8 mouse cellular contexts compared by ENCODE assay signal in genomic region chr11:68408127-68408526, GRCm38 (mm10). TPM values are rescaled to one million over a fixed set of nuclear protein-coding genes. Genes with fewer than 3 reads are reported as not detected.
A peak's percentile ranks its signal among the peaks of the same experiment; 100 is the strongest.
DNase-seq lines count a peak whose midpoint lies in the region; ATAC-seq and TF ChIP-seq lines count a peak whose summit lies in the region.

No protein-coding gene starts in this region.

- H3K4me1 ChIP-seq in forebrain, postnatal 0 days (ENCODE audit: insufficient read depth) = no peaks in the 10 kb centered on the region
- H3K4me1 ChIP-seq in limb, embryonic 11.5 days (ENCODE audit: control insufficient read depth, insufficient read depth, low read length) = no peaks in the 10 kb centered on the region
- H3K4me1 ChIP-seq in neural tube, embryonic 12.5 days = no peaks in the 10 kb centered on the region

- H3K27ac ChIP-seq in forebrain, postnatal 0 days (ENCODE audit: low read depth, low read length) = no peak overlapping the region
- H3K27ac ChIP-seq in limb, embryonic 11.5 days (replicated peaks; ENCODE audit: low read depth, low read length) = no peak overlapping the region
- H3K27ac ChIP-seq in neural tube, embryonic 12.5 days = no peak overlapping the region

- H3K9ac ChIP-seq in forebrain, postnatal 0 days = no peak overlapping the region
- no peak overlapping the region for H3K9ac ChIP-seq in limb, embryonic 11.5 days (ENCODE audit: low read length)
- no peak overlapping the region for H3K9ac ChIP-seq in neural tube, embryonic 12.5 days

- peak; percentile 77 for DNase-seq in urinary bladder, postnatal 14 days (ENCODE audit: low spot score)
- no peak for DNase-seq in urinary bladder, adult 2 months (ENCODE audit: low spot score)
- DNase-seq in forebrain, postnatal 0 days = peak; percentile 86
- DNase-seq in limb, embryonic 11.5 days (ENCODE audit: low spot score) = peak; percentile 83
- peak; percentile 83 for DNase-seq in thymus, postnatal 4 days

- H3K36me3 ChIP-seq in forebrain, postnatal 0 days (ENCODE audit: insufficient read depth) = no peaks in the 10 kb centered on the region
- H3K36me3 ChIP-seq in limb, embryonic 11.5 days (ENCODE audit: control insufficient read depth, insufficient read depth, low read length) = no peaks in the 10 kb centered on the region
- no peaks in the 10 kb centered on the region for H3K36me3 ChIP-seq in neural tube, embryonic 12.5 days

- peak; percentile 68; the same call in 1 of the 2 replicates for ATAC-seq in cerebellum, adult (ENCODE audit: insufficient number of reproducible peaks, low FRiP score, low TSS enrichment)
- ATAC-seq in forebrain, postnatal 0 days = peak; percentile 38; the same call in 1 of the 2 replicates
- peak; percentile 60 for ATAC-seq in inflammation-experienced regulatory T-cells, adult 6 months
- no peak for ATAC-seq in limb, embryonic 11.5 days (ENCODE audit: insufficient number of reproducible peaks, low FRiP score, low TSS enrichment, low read depth)
- ATAC-seq in neural tube, embryonic 12.5 days (ENCODE audit: low FRiP score, low read depth) = 0 out of 2 replicates have a peak, but pooled peaks have one; percentile 58

- peak; percentile 89 for TF ChIP-seq CTCF in forebrain, postnatal 0 days (IDR thresholded peaks at IDR 0.05; ENCODE audit: low read depth)

- H3K4me2 ChIP-seq in forebrain, postnatal 0 days (ENCODE audit: low read depth) = no peak overlapping the region
- no peak overlapping the region for H3K4me2 ChIP-seq in limb, embryonic 11.5 days (ENCODE audit: low read depth, severe bottlenecking)
- no peak overlapping the region for H3K4me2 ChIP-seq in neural tube, embryonic 12.5 days (replicated peaks)

- H3K27me3 ChIP-seq in forebrain, postnatal 0 days (ENCODE audit: insufficient read depth, low read length) = no peaks in the 10 kb centered on the region
- no peaks in the 10 kb centered on the region; the same call in 1 of the 2 replicates for H3K27me3 ChIP-seq in limb, embryonic 11.5 days (ENCODE audit: control insufficient read depth, insufficient read depth, low read length)
- 0 out of 2 replicates have a peak, but pooled peaks cover 12% of the 10 kb centered on the region for H3K27me3 ChIP-seq in neural tube, embryonic 12.5 days (replicated peaks)

- no peak overlapping the region for H3K4me3 ChIP-seq in forebrain, postnatal 0 days (ENCODE audit: low read depth, low read length)
- no peak overlapping the region for H3K4me3 ChIP-seq in limb, embryonic 11.5 days (ENCODE audit: low read depth, low read length)
- no peak overlapping the region for H3K4me3 ChIP-seq in neural tube, embryonic 12.5 days

- 51% methylated on average over 2 of the region's 2 CpGs for WGBS in forebrain, postnatal 0 days
- WGBS in limb, embryonic 11.5 days = 53% methylated on average over 2 of the region's 2 CpGs
- WGBS in neural tube, embryonic 12.5 days = 55% methylated on average over 2 of the region's 2 CpGs

- H3K9me3 ChIP-seq in forebrain, postnatal 0 days (ENCODE audit: low read length) = no peaks in the 10 kb centered on the region
- no peaks in the 10 kb centered on the region for H3K9me3 ChIP-seq in limb, embryonic 11.5 days (ENCODE audit: control insufficient read depth, low read length)
- H3K9me3 ChIP-seq in neural tube, embryonic 12.5 days = no peaks in the 10 kb centered on the region

RNA-seq across cellular contexts. Expression of gene Ntn1, which starts 7.5 kb away (rescaled TPM):
- polyA plus RNA-seq in urinary bladder, adult 2 months (2012; rRNA removed) = 17.7 and 25.2 TPM in 2 replicates
- total RNA-seq in forebrain, postnatal 0 days (2014; rRNA removed) = 22.9 and 35.5 TPM in 2 replicates
- 4.0 and 6.0 TPM in 2 replicates for polyA plus RNA-seq in forebrain, postnatal 0 days (2015; fragmentation: Nextera tagmentation; extraction: Ambion mirVana)
- under 1 TPM; 0.13 to 0.31 (median 0.18) TPM for polyA plus RNA-seq in inflammation-experienced regulatory T-cells, adult 6 months (2017; shearing (Covaris generic))
- polyA plus RNA-seq in limb, embryonic 11.5 days (2014; fragmentation: Nextera tagmentation; extraction: Ambion mirVana) = 3.3 and 5.4 TPM in 2 replicates
- 48.0 and 48.2 TPM in 2 replicates for polyA plus RNA-seq in neural tube, embryonic 12.5 days (2016; fragmentation: Nextera tagmentation; extraction: Ambion mirVana)

RNA-seq across cellular contexts. Expression of gene Pik3r5, which starts 23.8 kb away (rescaled TPM):
- polyA plus RNA-seq in urinary bladder, adult 2 months (2012; rRNA removed) = 1.5 and 2.5 TPM in 2 replicates
- 0.54 and 1.8 TPM in 2 replicates for total RNA-seq in forebrain, postnatal 0 days (2014; rRNA removed)
- polyA plus RNA-seq in forebrain, postnatal 0 days (2015; fragmentation: Nextera tagmentation; extraction: Ambion mirVana) = 0.24 and 0.54 TPM in 2 replicates
- 10 to 100 TPM; 18.4 to 24.9 (median 20.6) TPM for polyA plus RNA-seq in inflammation-experienced regulatory T-cells, adult 6 months (2017; shearing (Covaris generic))
- 1.2 and 1.7 TPM in 2 replicates for polyA plus RNA-seq in limb, embryonic 11.5 days (2014; fragmentation: Nextera tagmentation; extraction: Ambion mirVana)
- 1.3 TPM in 2 replicates for polyA plus RNA-seq in neural tube, embryonic 12.5 days (2016; fragmentation: Nextera tagmentation; extraction: Ambion mirVana)
